Mouse (Mus musculus) G1E (cell line): ENCODE results near the gene Trappc6b.

Experiments
- CTCF ChIP-seq: IDR thresholded peaks from 2 replicates; pipeline ENCODE4 v1.5.1; 2012; ENCODE audit warnings: low read depth, low read length, inconsistent platforms, mixed read lengths
- GATA1 ChIP-seq: IDR thresholded peaks from 2 replicates; pipeline ENCODE4 v1.6.1; 2012; ENCODE audit warnings: borderline replicate concordance, low read length, inconsistent platforms, mixed read lengths
- GATA2 ChIP-seq: IDR thresholded peaks from 2 replicates; pipeline ENCODE4 v1.6.1; 2012; ENCODE audit warnings: low read depth, low read length, inconsistent platforms, borderline replicate concordance
- POLR2AphosphoS5 ChIP-seq: IDR thresholded peaks from 2 replicates; pipeline ENCODE4 v1.6.1; 2012; ENCODE audit warnings: low read depth, low read length, inconsistent platforms; ENCODE audit not compliant: insufficient replicate concordance
- TAL1 ChIP-seq: conservative IDR thresholded peaks from 2 replicates; pipeline ENCODE4 v1.6.1; 2012; ENCODE audit warnings: low read depth, low read length, inconsistent platforms, mixed read lengths

DNA sequence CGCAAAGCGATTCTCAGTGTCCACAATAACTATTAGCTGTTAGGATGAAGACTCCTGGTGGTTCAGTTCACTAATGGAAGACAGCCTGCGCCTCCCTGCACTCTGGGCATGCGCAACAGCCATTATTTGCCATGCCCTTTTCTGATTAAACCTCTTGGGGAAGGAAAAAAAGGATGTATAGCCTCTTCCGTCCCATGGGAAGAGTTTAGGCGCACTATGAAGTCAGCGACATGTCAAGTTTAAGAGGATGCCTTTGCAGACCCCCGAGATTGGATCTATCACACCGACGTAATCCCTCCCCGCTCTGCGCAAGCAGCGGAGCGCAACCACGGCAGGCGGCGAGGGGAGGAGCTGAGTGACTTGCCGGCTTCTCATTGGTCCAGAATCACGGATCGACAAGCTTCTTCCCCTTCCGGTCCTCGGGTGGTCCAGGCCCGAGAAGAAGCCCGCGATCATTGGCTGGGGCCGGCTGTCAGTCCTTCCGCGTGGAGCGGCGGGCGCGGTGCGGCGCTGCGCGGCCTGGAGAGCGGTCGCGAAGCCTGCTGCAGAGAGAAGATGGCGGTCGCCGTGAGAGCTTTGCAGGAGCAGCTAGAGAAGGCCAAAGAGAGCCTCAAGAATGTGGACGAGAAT, 5.3 kb upstream of the Trappc6b start, which contains the start of gene Pnn:
- TF ChIP-seq GATA1 = no peak
- no peak for TF ChIP-seq CTCF
- TF ChIP-seq GATA2 = no peak
- no peak for TF ChIP-seq POLR2AphosphoS5
- no peak for TF ChIP-seq TAL1
